Mouse (Mus musculus) stomach, postnatal 0 days (tissue): ENCODE data around the gene Ippk. TPM values are rescaled to one million over a fixed set of nuclear protein-coding genes. Genes with fewer than 3 reads are reported as not detected.

Source experiments
- ATAC-seq: fragments of 200-750 bp; cut with Nextera tagmentation; 2 replicates; pipeline ENCODE4 v1.8.0; 2017; ENCODE audit not compliant: low FRiP score, low TSS enrichment
- DNase-seq: peaks from one replicate; pipeline ENCODE4 v3.0.0-alpha.2; 2016; ENCODE audit warnings: low spot score
- H3K27ac ChIP-seq: fragments of 300-500 bp; sonication (generic); replicated peaks from 2 replicates; pipeline ENCODE4 v1.5.1; 2014; ENCODE audit warnings: mild to moderate bottlenecking, control low read depth
- H3K27me3 ChIP-seq: fragments of 300-500 bp; sonication (generic); 2 replicates; pipeline ENCODE4 v1.6.1; 2014; ENCODE audit warnings: low read length; ENCODE audit not compliant: control insufficient read depth, insufficient read depth
- H3K36me3 ChIP-seq: fragments of 300-500 bp; sonication (generic); 2 replicates; pipeline ENCODE4 v1.6.1; 2014; ENCODE audit warnings: low read length, mixed read lengths; ENCODE audit not compliant: control insufficient read depth, insufficient read depth
- H3K4me1 ChIP-seq: fragments of 300-500 bp; sonication (generic); replicated peaks from 2 replicates; pipeline ENCODE4 v1.6.1; 2014; ENCODE audit warnings: antibody characterized with exemption; ENCODE audit not compliant: control insufficient read depth, insufficient read depth
- H3K4me2 ChIP-seq: fragments of 300-500 bp; sonication (generic); replicated peaks from 2 replicates; pipeline ENCODE4 v1.6.1; 2014; ENCODE audit warnings: low read depth, mild to moderate bottlenecking, control low read depth, moderate library complexity
- H3K4me3 ChIP-seq: fragments of 300-500 bp; sonication (generic); 2 replicates; pipeline ENCODE4 v1.5.1; 2014; ENCODE audit warnings: low read depth, low read length, control low read depth
- H3K9ac ChIP-seq: fragments of 300-500 bp; sonication (generic); 2 replicates; pipeline ENCODE4 v1.6.1; 2014; ENCODE audit warnings: mild to moderate bottlenecking, low read length, control low read depth, mixed read lengths
- H3K9me3 ChIP-seq: fragments of 300-500 bp; sonication (generic); 2 replicates; pipeline ENCODE4 v1.6.1; 2016; ENCODE audit warnings: low read length; ENCODE audit not compliant: control insufficient read depth
- CTCF ChIP-seq: IDR thresholded peaks from 2 replicates; pipeline ENCODE4 v1.5.1; 2016; ENCODE audit warnings: antibody characterized with exemption, low read depth, mild to moderate bottlenecking, moderate library complexity
- EP300 ChIP-seq: optimal IDR thresholded peaks from 2 replicates; pipeline ENCODE3; 2016; ENCODE audit warnings: antibody characterized with exemption
- WGBS: fragments of 180-500 bp; shearing (Covaris S2); extraction: QIAGEN DNeasy Blood & Tissue Kit; methylation state at CpG from one replicate; pipeline ENCODE4 v1.1.7; 2014; 5-methylcytosine and 5-hydroxymethylcytosine counted together
- polyA plus RNA-seq: library from polyadenylated mRNA; unstranded; fragments of >200 nt; fragmentation: Nextera tagmentation; extraction: Ambion mirVana; gene quantifications from 2 replicates; pipeline ENCODE4 v1.2.1, GENCODE M21; 2015

The Ippk gene
- polyA plus RNA-seq, 1 experiment from 2014 or later, result 22.1 TPM

DNA sequence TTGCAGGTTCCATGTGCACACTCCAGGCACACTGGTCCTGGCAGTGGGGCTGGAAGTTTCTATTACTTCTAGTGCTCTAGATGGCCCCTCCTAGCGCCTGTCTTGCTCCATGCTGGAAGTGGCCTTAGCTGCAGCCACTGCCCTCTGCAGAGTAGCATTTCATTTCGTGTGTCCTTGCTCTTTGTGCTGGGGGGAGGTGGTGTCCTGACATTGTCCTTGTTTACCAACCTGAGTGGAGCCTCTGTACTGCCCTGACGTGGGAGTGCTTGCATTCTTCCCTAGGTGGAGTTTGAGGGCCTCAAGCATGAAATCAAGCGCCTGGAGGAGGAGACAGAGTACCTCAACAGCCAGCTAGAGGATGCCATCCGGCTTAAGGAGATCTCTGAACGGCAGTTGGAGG is 43.4 kb upstream of the Ippk start:
- H3K4me2 ChIP-seq, result no peak overlapping the region
- no peaks in the 10 kb centered on the region for H3K27me3 ChIP-seq
- no peaks in the 10 kb centered on the region for H3K9me3 ChIP-seq
- H3K4me1 ChIP-seq, result no peaks in the 10 kb centered on the region; the same call in 1 of the 2 replicates
- ATAC-seq (no peak), DNase-seq (no peak)
- H3K36me3 ChIP-seq, result peaks cover 35% of the 10 kb centered on the region
- WGBS, result 72% methylated on average over 6 of the region's 6 CpGs
- H3K4me3 ChIP-seq, result no peak overlapping the region
- TF ChIP-seq CTCF (no peak), EP300 (no peak)
- no peak overlapping the region for H3K27ac ChIP-seq
- H3K9ac ChIP-seq, result no peak overlapping the region

- Histone ChIP-seq H3K4me1 (no peaks in the 10 kb centered on the region), H3K9ac (no peak overlapping the region), H3K27ac (no peak overlapping the region), H3K4me2 (no peak overlapping the region), H3K27me3 (no peaks in the 10 kb centered on the region), H3K4me3 (no peak overlapping the region), H3K36me3 (peaks cover 44% of the 10 kb centered on the region), H3K9me3 (no peaks in the 10 kb centered on the region)
- DNase-seq (no peak), ATAC-seq (no peak)
- WGBS, result 94% methylated on average over 20 of the region's 20 CpGs
- TF ChIP-seq CTCF (no peak), EP300 (no peak)
These were observed 41.7 kb upstream of the Ippk start for GRCm38 (mm10) chr13:49379301-49379700.

GRCm38 (mm10) chr13:49381230-49381629 is 39.8 kb upstream of the Ippk start:
- ATAC-seq, result peak; percentile 70; the same call in 1 of the 2 replicates
- whole genome bisulfite sequencing, result 23% methylated on average over 3 of the region's 3 CpGs
- no peak overlapping the region for H3K9ac ChIP-seq
- no peaks in the 10 kb centered on the region for H3K9me3 ChIP-seq
- TF ChIP-seq CTCF, result peak; percentile 99
- TF ChIP-seq EP300, result no peak
- DNase-seq, result peak; percentile 87
- 0 out of 2 replicates have a peak overlapping the region, but pooled peaks have one; percentile 40 for H3K27ac ChIP-seq
- no peak overlapping the region for H3K4me3 ChIP-seq
- no peaks in the 10 kb centered on the region for H3K4me1 ChIP-seq
- no peak overlapping the region for H3K4me2 ChIP-seq
- peaks cover 41% of the 10 kb centered on the region for H3K36me3 ChIP-seq
- H3K27me3 ChIP-seq, result no peaks in the 10 kb centered on the region

DNA sequence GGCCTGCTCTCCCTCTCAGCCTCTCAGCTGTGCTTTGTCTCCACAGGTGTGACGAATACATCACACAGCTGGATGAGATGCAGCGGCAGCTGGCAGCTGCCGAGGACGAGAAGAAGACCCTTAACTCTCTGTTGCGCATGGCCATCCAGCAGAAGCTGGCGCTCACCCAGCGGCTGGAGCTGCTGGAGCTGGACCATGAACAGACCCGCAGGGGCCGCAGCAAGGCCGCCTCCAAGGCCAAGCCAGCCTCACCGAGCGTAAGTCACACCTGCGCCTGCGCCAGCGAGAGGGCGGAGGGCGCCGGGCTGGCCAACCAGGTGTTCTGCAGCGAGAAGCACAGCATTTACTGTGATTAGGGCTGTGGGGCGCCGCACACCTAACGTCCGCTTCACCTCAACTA is 38.1 kb upstream of the Ippk start:
- ATAC-seq (no peak), DNase-seq (no peak)
- TF ChIP-seq EP300, result no peak
- TF ChIP-seq CTCF, result no peak
- Histone ChIP-seq H3K27me3 (no peaks in the 10 kb centered on the region), H3K4me3 (no peak overlapping the region), H3K9ac (no peak overlapping the region), H3K27ac (no peak overlapping the region), H3K36me3 (peaks cover 34% of the 10 kb centered on the region), H3K4me2 (no peak overlapping the region), H3K4me1 (no peaks in the 10 kb centered on the region), H3K9me3 (no peaks in the 10 kb centered on the region)
- 91% methylated on average over 23 of the region's 23 CpGs for WGBS

GRCm38 (mm10) chr13:49384751-49385463 is 36.1 kb upstream of the Ippk start:
- H3K4me1 ChIP-seq, result no peaks in the 10 kb centered on the region
- H3K27me3 ChIP-seq, result no peaks in the 10 kb centered on the region
- H3K4me2 ChIP-seq, result no peak overlapping the region
- ATAC-seq, result peak; percentile 28; the same call in 1 of the 2 replicates
- peaks cover 22% of the 10 kb centered on the region for H3K36me3 ChIP-seq
- no peak for TF ChIP-seq CTCF
- TF ChIP-seq EP300, result no peak
- 71% methylated on average over 16 of the region's 16 CpGs for WGBS
- no peak overlapping the region for H3K27ac ChIP-seq
- no peak overlapping the region for H3K4me3 ChIP-seq
- no peak overlapping the region for H3K9ac ChIP-seq
- no peak for DNase-seq
- no peaks in the 10 kb centered on the region for H3K9me3 ChIP-seq

DNA sequence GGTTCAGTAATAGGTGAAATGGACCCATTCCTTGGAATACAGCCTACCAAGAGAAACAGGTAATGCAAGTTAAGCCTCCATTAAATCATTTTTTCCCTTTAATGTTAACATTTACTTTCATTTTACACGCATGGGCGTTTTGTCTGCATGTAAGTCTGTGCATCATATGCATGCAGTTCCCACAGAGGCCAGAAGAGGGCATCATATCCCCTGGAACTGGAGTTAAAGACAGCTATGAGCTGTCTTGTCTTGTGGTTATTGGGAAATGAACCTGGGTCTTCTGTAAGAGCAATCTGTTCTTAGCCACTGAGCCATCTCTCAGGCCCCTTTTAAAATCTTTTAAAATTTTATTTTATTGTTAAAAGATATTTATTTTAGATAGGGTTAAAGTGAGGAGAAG is 29.7 kb upstream of the Ippk start:
- WGBS, result 89% methylated on average over 2 of the region's 2 CpGs

More for the DNA sequence above, 29.7 kb upstream of the Ippk start:
- no peaks in the 10 kb centered on the region for H3K27me3 ChIP-seq
- H3K4me3 ChIP-seq, result no peak overlapping the region
- H3K9me3 ChIP-seq, result no peaks in the 10 kb centered on the region
- no peak overlapping the region for H3K4me2 ChIP-seq
- TF ChIP-seq CTCF (peak; percentile 71), EP300 (no peak)
- DNase-seq (peak; percentile 37), ATAC-seq (no peak)
- no peak overlapping the region for H3K27ac ChIP-seq
- no peaks in the 10 kb centered on the region for H3K4me1 ChIP-seq
- H3K9ac ChIP-seq, result no peak overlapping the region
- H3K36me3 ChIP-seq, result peaks cover 4% of the 10 kb centered on the region; the same call in 1 of the 2 replicates
